Mouse (Mus musculus) cerebellum, adult 2 months (tissue): ENCODE data around the gene Pprc1. TPM values are rescaled to one million over a fixed set of nuclear protein-coding genes. Genes with fewer than 3 reads are reported as not detected.

Experiments
- DNase-seq, 2 experiments: peaks; one replicate each; pipeline ENCODE4 v3.0.0; 2021
- H3K27ac ChIP-seq: fragments of 200-500 bp; 2 replicates; pipeline ENCODE4 v1.5.1; 2012; ENCODE audit warnings: low read length, control low read depth, inconsistent platforms; ENCODE audit not compliant: insufficient read depth
- H3K27me3 ChIP-seq: fragments of 200-500 bp; 2 replicates; pipeline ENCODE4 v1.6.1; 2012; ENCODE audit warnings: inconsistent platforms, mild to moderate bottlenecking, low read length, moderate library complexity; ENCODE audit not compliant: control insufficient read depth, insufficient read depth
- H3K4me1 ChIP-seq: fragments of 200-500 bp; 2 replicates; pipeline ENCODE4 v1.6.1; 2011; ENCODE audit warnings: low read length; ENCODE audit not compliant: control insufficient read depth, insufficient read depth
- H3K4me3 ChIP-seq: fragments of 200-500 bp; replicated peaks from 2 replicates; pipeline ENCODE3; 2011; ENCODE audit warnings: mild to moderate bottlenecking, low read depth, low read length, control low read depth; ENCODE audit not compliant: insufficient read depth
- CTCF ChIP-seq: fragments of 200-500 bp; IDR thresholded peaks from 2 replicates; pipeline ENCODE4 v1.5.1; 2011; ENCODE audit warnings: low read depth, mild to moderate bottlenecking, control low read depth, low read length, moderate library complexity, borderline replicate concordance; ENCODE audit not compliant: insufficient read depth
- POLR2A ChIP-seq: fragments of 200-500 bp; IDR thresholded peaks from 2 replicates; pipeline ENCODE4 v1.6.1; 2011; ENCODE audit warnings: low read length, control low read depth, borderline replicate concordance; ENCODE audit not compliant: insufficient read depth
- WGBS: fragments of 180-500 bp; shearing (Covaris S2); methylation state at CpG from one replicate; pipeline ENCODE4 v1.1.7; 2018; 5-methylcytosine and 5-hydroxymethylcytosine counted together
- polyA plus RNA-seq: library from polyadenylated mRNA; depleted of rRNA; stranded (reverse); fragments of >200 nt; gene quantifications from 2 replicates; pipeline ENCODE4 v1.2.3, GENCODE M21; 2012

Pprc1 gene
- polyA plus RNA-seq, 1 experiment = 18.1 TPM

GRCm38 (mm10) chr19:46030196-46030983, 14.3 kb upstream of the Pprc1 start:
- H3K27ac ChIP-seq = no peak overlapping the region
- peaks cover 7% of the 10 kb centered on the region for H3K4me1 ChIP-seq
- H3K4me3 ChIP-seq = no peak overlapping the region
- H3K27me3 ChIP-seq = no peaks in the 10 kb centered on the region
- TF ChIP-seq CTCF (no peak), POLR2A (no peak)
- 87% methylated on average over 10 of the region's 10 CpGs for WGBS
- DNase-seq = no peak

- Histone ChIP-seq H3K27me3 (no peaks in the 10 kb centered on the region), H3K4me3 (no peak overlapping the region), H3K4me1 (peaks cover 19% of the 10 kb centered on the region), H3K27ac (no peak overlapping the region)
- TF ChIP-seq CTCF (no peak), POLR2A (no peak)
- 56% methylated on average over 9 of the region's 9 CpGs for WGBS
- no peak for DNase-seq
Observed at GRCm38 (mm10) chr19:46031689-46032432, 12.8 kb upstream of the Pprc1 start.

GRCm38 (mm10) chr19:46032731-46033510, 11.8 kb upstream of the Pprc1 start:
- Histone ChIP-seq H3K4me3 (no peak overlapping the region), H3K27ac (no peak overlapping the region), H3K27me3 (no peaks in the 10 kb centered on the region), H3K4me1 (peaks cover 27% of the 10 kb centered on the region)
- no peak for TF ChIP-seq CTCF
- TF ChIP-seq POLR2A = no peak
- no peak for DNase-seq
- WGBS = 53% methylated on average over 26 of the region's 26 CpGs

- Histone ChIP-seq H3K27ac (no peak overlapping the region), H3K27me3 (no peaks in the 10 kb centered on the region), H3K4me3 (no peak overlapping the region), H3K4me1 (peaks cover 28% of the 10 kb centered on the region)
- WGBS = 91% methylated on average over 11 of the region's 11 CpGs
- TF ChIP-seq CTCF (no peak), POLR2A (no peak)
- DNase-seq = no peak
Observed at GRCm38 (mm10) chr19:46033911-46034310, 10.8 kb upstream of the Pprc1 start.

GRCm38 (mm10) chr19:46035971-46036370, 8.7 kb upstream of the Pprc1 start:
- TF ChIP-seq POLR2A (no peak), CTCF (no peak)
- peak; percentile 54 to 67 for DNase-seq
- 38% methylated on average over 13 of the region's 13 CpGs for WGBS
- peak overlapping the region; percentile 4 for H3K4me3 ChIP-seq
- peaks cover 28% of the 10 kb centered on the region for H3K4me1 ChIP-seq
- H3K27ac ChIP-seq = peak overlapping the region; percentile 73
- no peaks in the 10 kb centered on the region for H3K27me3 ChIP-seq

- no peaks in the 10 kb centered on the region for H3K27me3 ChIP-seq
- peak; percentile 30; the same call in 1 of the 2 replicates for TF ChIP-seq CTCF
- TF ChIP-seq POLR2A = no peak
- WGBS = 48% methylated on average over 13 of the region's 13 CpGs
- peak overlapping the region; percentile 73; the same call in 1 of the 2 replicates for H3K27ac ChIP-seq
- DNase-seq = peak; percentile 36 to 40
- H3K4me1 ChIP-seq = peaks cover 32% of the 10 kb centered on the region
- H3K4me3 ChIP-seq = peak overlapping the region; percentile 60
Observed at GRCm38 (mm10) chr19:46036477-46037242, 8.0 kb upstream of the Pprc1 start.

GRCm38 (mm10) chr19:46037243-46037924, 7.3 kb upstream of the Pprc1 start:
- Histone ChIP-seq H3K4me3 (peak overlapping the region; percentile 60), H3K27ac (no peak overlapping the region), H3K27me3 (no peaks in the 10 kb centered on the region), H3K4me1 (peaks cover 34% of the 10 kb centered on the region)
- WGBS = 17% methylated on average over 6 of the region's 6 CpGs
- TF ChIP-seq CTCF (no peak), POLR2A (no peak)
- DNase-seq = no peak
